Mouse (Mus musculus) layer of hippocampus, adult 18-20 months (tissue): Measurements from ENCODE around the gene March6. TPM values are rescaled to one million over a fixed set of nuclear protein-coding genes. Genes with fewer than 3 reads are reported as not detected.

Source experiments
- DNase-seq, 2 experiments: peaks; one replicate each; pipeline ENCODE4 v3.0.0; 2022; ENCODE audit warnings: low spot score in 2 of 2
- total RNA-seq, 2 experiments: library from RNA; stranded (reverse); gene quantifications; 2 replicates each; pipeline ENCODE4 v1.2.3; 2021

March6 gene
- total RNA-seq, 2 experiments from 2014 or later, result 189 to 191 TPM

GRCm38 (mm10) chr15:31517186-31517585 is 13.7 kb downstream of the March6 start:
- no peak for DNase-seq

GRCm38 (mm10) chr15:31511795-31512194 is 19.1 kb downstream of the March6 start:
- DNase-seq, result no peak

GRCm38 (mm10) chr15:31511406-31511771 is 19.5 kb downstream of the March6 start:
- DNase-seq, result no peak

- DNase-seq, result no peak
Measured at GRCm38 (mm10) chr15:31510477-31511405, 20.1 kb downstream of the March6 start.

- no peak for DNase-seq
Measured at GRCm38 (mm10) chr15:31505082-31505481, 25.8 kb downstream of the March6 start.

- DNase-seq, result no peak
Measured at GRCm38 (mm10) chr15:31503447-31503846, 27.4 kb downstream of the March6 start.

- DNase-seq, result no peak
Measured at GRCm38 (mm10) chr15:31502996-31503395, 27.9 kb downstream of the March6 start.

- DNase-seq, result no peak
Measured at GRCm38 (mm10) chr15:31502313-31502712, 28.5 kb downstream of the March6 start.

GRCm38 (mm10) chr15:31494803-31495202 is 36.0 kb downstream of the March6 start:
- no peak for DNase-seq

GRCm38 (mm10) chr15:31494310-31494709 is 36.5 kb downstream of the March6 start:
- DNase-seq, result no peak

GRCm38 (mm10) chr15:31487407-31487806 is 43.4 kb downstream of the March6 start:
- DNase-seq, result no peak

GRCm38 (mm10) chr15:31476678-31477077 is 54.2 kb downstream of the March6 start:
- DNase-seq, result no peak

- DNase-seq, result no peak
Measured at GRCm38 (mm10) chr15:31472645-31473574, 57.9 kb downstream of the March6 start.

- no peak for DNase-seq
Measured at GRCm38 (mm10) chr15:31471529-31471928, 59.3 kb downstream of the March6 start.

- no peak for DNase-seq
Measured at GRCm38 (mm10) chr15:31469497-31469896, 61.4 kb downstream of the March6 start.

- no peak for DNase-seq
Measured at GRCm38 (mm10) chr15:31468806-31469205, 62.0 kb downstream of the March6 start.

- DNase-seq, result no peak
Measured at GRCm38 (mm10) chr15:31466749-31467148, 64.1 kb downstream of the March6 start.

- no peak for DNase-seq
Measured at GRCm38 (mm10) chr15:31466295-31466694, 64.6 kb downstream of the March6 start.

GRCm38 (mm10) chr15:31465806-31466205 is 65.0 kb downstream of the March6 start:
- no peak for DNase-seq

- no peak for DNase-seq
Measured at GRCm38 (mm10) chr15:31460571-31460970, 70.3 kb downstream of the March6 start.

GRCm38 (mm10) chr15:31458081-31458480 is 72.8 kb downstream of the March6 start:
- no peak for DNase-seq

GRCm38 (mm10) chr15:31456381-31456780 is 74.5 kb downstream of the March6 start:
- DNase-seq, result peak in 1 of 2 experiments; percentile 63
